Mouse (Mus musculus): ENCODE measurements around the gene Zc3h8. TPM values are rescaled to one million over a fixed set of nuclear protein-coding genes. Genes with fewer than 3 reads are reported as not detected.

Zc3h8 gene
- polyA plus RNA-seq (2015; fragmentation: Nextera tagmentation; extraction: Ambion mirVana), result 4.2 and 4.5 TPM in 2 replicates

DNA sequence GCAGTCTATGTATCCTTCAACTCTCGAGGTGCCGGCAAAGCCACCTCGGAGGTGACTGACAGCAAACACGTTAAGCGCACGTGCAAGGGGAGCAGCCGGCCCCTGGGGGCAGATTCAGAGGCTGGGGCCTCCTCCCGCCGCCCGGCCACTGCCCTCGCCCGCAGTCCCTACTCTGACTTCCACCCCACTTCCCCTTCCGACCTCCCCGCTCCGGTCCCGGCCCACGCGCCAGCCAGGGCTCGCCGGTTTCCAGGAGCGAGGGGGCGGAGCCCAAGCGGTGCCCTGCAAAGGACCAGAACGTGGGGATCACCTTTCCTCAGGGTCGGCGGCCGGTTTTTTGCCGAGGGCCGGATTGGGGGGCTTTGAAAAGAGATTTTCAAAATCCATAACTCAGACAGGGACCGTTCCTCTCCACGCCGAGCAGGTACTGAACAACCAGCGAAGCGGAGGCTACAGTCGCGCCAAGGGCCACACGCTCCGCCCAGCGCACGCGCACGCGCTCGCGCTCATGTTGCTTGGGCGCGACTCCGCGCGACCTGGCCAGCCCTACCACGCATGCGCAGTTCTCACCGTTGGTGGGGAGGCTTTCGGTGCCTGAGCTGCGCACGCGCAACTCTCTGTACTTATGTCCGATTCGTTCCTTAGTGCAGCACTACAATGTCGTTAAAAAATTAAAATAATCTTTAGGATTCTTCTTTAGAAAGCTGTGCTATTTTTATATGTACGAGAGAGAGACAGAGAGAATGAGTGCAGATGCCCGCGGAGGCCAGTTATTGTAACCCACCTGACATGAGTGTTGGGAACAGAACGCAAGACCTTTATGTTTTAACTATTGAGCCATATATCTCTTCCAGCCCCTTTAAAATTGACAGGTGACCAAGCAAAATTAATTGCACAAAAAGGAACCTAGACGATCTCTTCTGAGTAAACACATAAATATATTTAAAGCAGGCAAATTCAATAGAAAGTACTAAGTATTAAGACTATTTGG, at the start of gene Zc3h8:
TSS of gene Zc3h8 (minus strand) at position 540 of the 991 bp plus-strand sequence.
- Histone ChIP-seq H3K9me3 (replicated peaks) (no peaks in the 10 kb centered on the region), H3K36me3 (peaks cover 11% of the 10 kb centered on the region), H3K27me3 (no peaks in the 10 kb centered on the region), H3K4me3 (replicated peaks) (peak within 1 kb of the TSS; percentile 80), H3K4me2 (peak within 1 kb of the TSS; percentile 95), H3K4me1 (replicated peaks) (peaks cover 16% of the 10 kb centered on the region), H3K9ac (peak within 1 kb of the TSS; percentile 83), H3K27ac (peak within 1 kb of the TSS; percentile 80)
- ATAC-seq (ENCODE audit: low read depth), result peak; percentile 95
- 1% methylated on average over 65 of the region's 65 CpGs for WGBS (ENCODE audit: insufficient replicate concordance)
- peak; percentile 95 for DNase-seq

DNA sequence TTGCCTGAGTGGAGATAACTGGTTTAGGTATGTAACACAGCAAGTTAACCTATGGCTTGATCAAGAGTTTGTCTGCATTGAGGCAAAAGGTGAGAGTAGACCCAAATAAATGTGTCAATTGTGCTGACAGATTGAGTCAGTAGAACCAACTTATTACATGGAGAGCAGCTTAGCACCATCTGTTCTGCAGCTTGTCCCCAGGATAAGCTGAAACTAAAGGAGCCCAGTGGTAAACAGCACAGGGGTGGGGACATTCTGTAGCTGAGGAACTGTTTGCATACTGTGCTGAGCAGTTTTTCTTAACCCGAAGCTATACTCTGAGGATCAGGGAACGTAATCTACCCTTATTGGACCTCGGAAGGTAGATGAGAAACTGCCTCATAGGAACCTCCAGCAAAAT, 40.9 kb upstream of the Zc3h8 start:
- Histone ChIP-seq H3K27me3 (no peaks in the 10 kb centered on the region), H3K4me1 (replicated peaks) (no peaks in the 10 kb centered on the region), H3K27ac (no peak overlapping the region), H3K4me3 (replicated peaks) (no peak overlapping the region), H3K9ac (no peak overlapping the region), H3K36me3 (no peaks in the 10 kb centered on the region), H3K9me3 (replicated peaks) (no peaks in the 10 kb centered on the region), H3K4me2 (no peak overlapping the region)
- ATAC-seq (ENCODE audit: low read depth) (no peak), DNase-seq (no peak)
- WGBS (ENCODE audit: insufficient replicate concordance), result 67% methylated on average over 3 of the region's 3 CpGs

DNA sequence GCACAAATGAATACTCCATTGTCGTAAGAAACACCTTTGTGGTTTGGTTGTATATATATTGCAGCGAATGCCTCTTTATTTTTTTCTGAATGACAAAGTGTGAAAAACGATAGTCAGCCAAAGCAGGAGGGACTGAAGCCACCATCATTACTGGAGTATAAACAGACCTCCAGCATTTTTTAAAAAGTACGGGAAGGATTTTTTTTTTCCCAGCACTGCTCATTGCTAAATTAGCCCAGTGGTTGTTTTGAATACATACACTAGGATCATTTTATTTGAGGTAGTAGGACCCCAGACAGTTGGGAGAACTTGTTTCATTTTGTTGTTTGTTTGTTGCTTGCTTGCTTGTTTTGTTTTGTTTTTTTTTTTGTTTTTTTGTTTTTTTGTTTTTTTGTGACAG, 31.7 kb upstream of the Zc3h8 start:
- DNase-seq, result no peak
- Histone ChIP-seq H3K4me1 (replicated peaks) (no peaks in the 10 kb centered on the region), H3K9ac (no peak overlapping the region), H3K27me3 (no peaks in the 10 kb centered on the region), H3K9me3 (replicated peaks) (no peaks in the 10 kb centered on the region), H3K4me2 (no peak overlapping the region), H3K4me3 (replicated peaks) (no peak overlapping the region), H3K36me3 (no peaks in the 10 kb centered on the region), H3K27ac (no peak overlapping the region)
- no peak for ATAC-seq (ENCODE audit: low read depth)
- WGBS (ENCODE audit: insufficient replicate concordance), result 69% methylated on average over 4 of the region's 4 CpGs

DNA sequence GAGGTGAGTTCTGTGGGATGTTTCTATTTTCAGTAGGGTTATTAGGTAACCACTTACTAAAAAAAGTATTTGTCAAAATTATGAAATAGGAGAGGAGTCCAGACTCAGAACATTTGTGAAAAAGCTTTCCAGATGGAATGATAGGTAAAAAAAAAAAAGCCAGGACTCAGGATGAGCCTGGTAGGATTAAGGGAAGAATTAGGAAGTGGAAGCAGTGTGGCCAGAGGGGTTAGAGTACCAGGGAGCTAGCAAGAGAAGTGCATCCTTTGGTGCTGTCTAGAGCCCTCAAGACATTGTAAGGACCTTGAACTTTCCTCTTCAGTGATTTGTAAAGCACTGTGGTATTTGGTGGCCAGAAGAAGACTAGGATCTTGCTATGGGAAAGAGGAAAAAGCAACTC, 28.4 kb upstream of the Zc3h8 start:
- no peaks in the 10 kb centered on the region for H3K9me3 ChIP-seq (replicated peaks)
- H3K4me3 ChIP-seq (replicated peaks), result no peak overlapping the region
- H3K27me3 ChIP-seq, result no peaks in the 10 kb centered on the region
- ATAC-seq (ENCODE audit: low read depth), result no peak
- H3K27ac ChIP-seq, result no peak overlapping the region
- H3K36me3 ChIP-seq, result no peaks in the 10 kb centered on the region
- H3K4me1 ChIP-seq (replicated peaks), result peaks cover 8% of the 10 kb centered on the region
- no peak overlapping the region for H3K4me2 ChIP-seq
- no peak overlapping the region for H3K9ac ChIP-seq
- DNase-seq, result no peak

DNA sequence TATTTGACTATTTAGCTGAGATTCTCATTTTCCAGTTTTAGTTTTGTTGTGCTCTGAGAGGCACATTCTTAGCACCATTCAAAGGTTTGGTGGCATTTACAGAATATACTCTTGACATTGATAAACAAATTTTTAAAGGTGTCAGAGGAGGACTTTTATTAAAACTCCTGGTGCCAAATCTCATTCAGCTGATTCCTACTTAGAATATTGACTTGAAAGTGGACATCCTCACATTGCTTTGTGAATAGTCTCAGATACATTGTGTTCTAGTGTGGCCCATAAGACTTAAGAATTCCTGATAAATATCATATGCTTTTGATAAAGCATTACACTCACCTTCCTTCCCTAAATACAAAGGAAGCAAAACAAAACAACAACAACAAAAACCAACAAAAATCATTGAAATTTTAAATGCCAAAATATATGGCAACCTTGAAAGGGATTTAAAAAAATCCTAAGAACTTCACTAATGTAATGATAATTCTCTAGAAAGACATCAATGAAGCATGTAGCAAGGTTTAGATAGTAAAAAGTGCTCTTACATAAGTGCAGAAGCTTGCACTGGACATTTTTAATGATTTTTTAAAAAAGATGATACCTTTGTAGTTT, 24.7 kb upstream of the Zc3h8 start:
- no peak for ATAC-seq (ENCODE audit: low read depth)
- Histone ChIP-seq H3K9ac (peak overlapping the region; percentile 99), H3K9me3 (replicated peaks) (no peaks in the 10 kb centered on the region), H3K27ac (peak overlapping the region; percentile 99), H3K36me3 (no peaks in the 10 kb centered on the region), H3K4me3 (replicated peaks) (peak overlapping the region; percentile 94), H3K4me2 (peak overlapping the region; percentile 80), H3K27me3 (no peaks in the 10 kb centered on the region), H3K4me1 (replicated peaks) (peaks cover 14% of the 10 kb centered on the region)
- DNase-seq, result no peak

DNA sequence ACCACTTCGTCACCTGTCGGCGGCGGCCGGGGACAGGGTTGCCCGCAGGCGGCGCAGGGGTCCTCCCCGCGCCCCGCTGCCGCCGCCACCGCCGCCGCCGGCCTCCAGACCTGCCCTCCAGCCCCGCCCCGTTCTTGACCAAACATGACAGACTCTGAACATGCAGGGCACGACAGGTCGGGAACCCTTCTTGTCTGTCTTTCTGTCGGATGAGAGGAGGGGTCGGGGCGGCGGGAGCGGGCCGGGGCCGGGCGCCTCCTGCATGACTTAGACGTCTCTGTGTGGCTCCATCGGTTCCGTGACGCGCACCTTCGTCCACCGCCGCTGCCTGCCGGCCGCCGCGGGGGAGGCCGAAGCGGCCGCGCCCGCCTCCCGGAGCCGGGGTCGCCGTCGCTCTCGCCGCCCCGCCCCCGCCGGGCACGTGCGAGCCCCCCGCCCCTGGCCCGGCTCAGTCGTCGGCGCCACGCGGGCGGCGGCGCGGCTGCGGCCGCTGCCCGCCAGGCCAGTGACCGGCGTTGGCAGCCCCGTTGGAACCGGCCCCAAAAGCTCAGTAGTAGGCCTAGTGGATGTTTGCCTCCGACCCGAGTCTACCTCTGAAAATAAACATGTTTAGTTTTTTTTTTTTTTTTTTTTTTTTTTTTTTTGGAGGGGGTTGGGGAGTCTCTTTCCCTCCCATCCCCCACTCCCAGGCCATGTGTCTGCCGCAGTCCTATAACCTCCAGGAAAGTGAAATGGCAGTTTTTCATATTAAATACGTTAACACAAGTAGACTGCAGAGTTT, 24.0 kb upstream of the Zc3h8 start, which contains the start of gene Gm10762:
TSS of gene Gm10762 (minus strand) at position 65 of the 781 bp plus-strand sequence.
- Histone ChIP-seq H3K4me3 (replicated peaks) (peak within 1 kb of the TSS; percentile 94), H3K36me3 (no peaks in the 10 kb centered on the region), H3K9me3 (replicated peaks) (no peaks in the 10 kb centered on the region), H3K27ac (peak within 1 kb of the TSS; percentile 99), H3K4me1 (replicated peaks) (peaks cover 14% of the 10 kb centered on the region), H3K4me2 (peak within 1 kb of the TSS; percentile 80), H3K27me3 (no peaks in the 10 kb centered on the region), H3K9ac (peak within 1 kb of the TSS; percentile 99)
- under 1% methylated on average over 60 of the region's 80 CpGs for WGBS (ENCODE audit: insufficient replicate concordance)
- peak; percentile 78 for ATAC-seq (ENCODE audit: low read depth)
- DNase-seq, result peak; percentile 74

DNA sequence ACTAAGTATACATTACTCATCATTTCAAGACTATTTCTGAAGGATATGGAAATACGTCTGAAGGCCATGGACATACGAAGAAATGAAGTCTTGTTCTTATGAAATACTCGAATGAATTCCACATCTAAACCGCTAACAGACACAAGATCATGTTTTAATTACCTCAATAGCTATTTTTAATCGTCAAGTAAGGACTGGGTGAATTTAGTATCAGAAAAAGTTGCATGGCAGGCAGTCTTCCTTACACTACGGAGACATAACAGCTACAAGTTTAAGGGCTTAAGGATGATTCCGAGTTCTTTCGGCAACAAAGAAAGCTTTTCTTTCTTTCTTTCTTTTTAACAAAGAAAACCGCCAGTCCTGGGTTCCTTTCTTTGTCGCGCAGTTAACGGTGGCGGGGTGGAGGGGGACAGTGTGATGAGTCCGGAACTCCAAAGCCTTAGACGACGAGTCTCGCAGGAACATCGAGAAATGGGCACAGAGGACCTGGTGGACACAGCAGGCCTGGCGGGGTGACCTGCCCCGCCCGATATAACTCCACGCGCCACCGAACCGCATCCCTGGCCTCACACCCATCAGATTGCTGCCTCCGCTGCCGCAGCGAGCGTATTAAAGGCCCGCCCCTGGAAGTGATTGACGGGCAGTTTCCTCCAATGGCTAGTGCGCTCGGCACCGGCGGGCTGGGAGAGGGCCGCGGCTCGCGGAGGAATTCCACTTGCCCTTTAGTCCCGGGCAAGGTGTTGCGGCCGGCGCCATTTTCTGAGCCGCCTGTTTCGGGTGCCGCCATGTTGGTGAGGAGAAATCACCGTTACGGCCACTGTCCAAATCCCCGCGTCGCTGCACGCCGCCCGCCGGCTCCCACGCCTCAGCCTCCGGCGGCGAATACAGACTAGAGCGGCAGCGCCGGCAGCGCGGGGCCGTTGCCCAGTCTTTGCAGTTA, 23.0 kb upstream of the Zc3h8 start, which contains the start of gene Zc3h6:
TSS of gene Zc3h6 (plus strand) at position 762 of the 940 bp plus-strand sequence.
- peak within 1 kb of the TSS; percentile 99 for H3K9ac ChIP-seq
- WGBS (ENCODE audit: insufficient replicate concordance), result 1% methylated on average over 65 of the region's 65 CpGs

DNA sequence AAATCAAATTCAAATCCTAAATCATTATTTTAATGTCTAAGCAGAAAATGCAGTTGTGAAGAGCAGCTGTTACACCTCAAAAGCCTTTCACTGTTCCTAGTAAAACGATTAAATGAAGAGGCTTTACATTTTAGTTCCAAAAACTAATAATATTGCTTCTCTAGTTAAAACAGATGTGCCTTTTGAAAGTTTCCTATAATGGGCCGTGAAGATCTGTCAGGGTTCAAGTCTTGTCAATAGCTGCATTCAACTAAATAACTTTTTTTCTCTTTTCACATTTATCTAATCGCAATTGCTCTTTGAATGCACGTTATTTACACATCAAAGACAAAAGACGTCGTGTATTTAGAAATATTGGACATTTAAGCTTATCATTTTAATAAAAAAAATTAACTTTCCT, 22.4 kb upstream of the Zc3h8 start:
- 24% methylated on average over 6 of the region's 6 CpGs for WGBS (ENCODE audit: insufficient replicate concordance)
- 0 out of 2 replicates have a peak overlapping the region, but pooled peaks have one; percentile 94 for H3K4me3 ChIP-seq (replicated peaks)
- DNase-seq (no peak), ATAC-seq (ENCODE audit: low read depth) (no peak)
- no peak overlapping the region for H3K4me2 ChIP-seq
- H3K9ac ChIP-seq, result peak overlapping the region; percentile 51; the same call in 1 of the 2 replicates
- no peaks in the 10 kb centered on the region for H3K9me3 ChIP-seq (replicated peaks)
- H3K27ac ChIP-seq, result no peak overlapping the region
- peaks cover 14% of the 10 kb centered on the region for H3K4me1 ChIP-seq (replicated peaks)
- H3K36me3 ChIP-seq, result no peaks in the 10 kb centered on the region
- H3K27me3 ChIP-seq, result no peaks in the 10 kb centered on the region

More for the DNA sequence above, 23.0 kb upstream of the Zc3h8 start, which contains the start of gene Zc3h6:
- ATAC-seq (ENCODE audit: low read depth) (peak; percentile 95), DNase-seq (peak; percentile 98)
- Histone ChIP-seq H3K27me3 (no peaks in the 10 kb centered on the region), H3K4me2 (peak within 1 kb of the TSS; percentile 80), H3K9me3 (replicated peaks) (no peaks in the 10 kb centered on the region), H3K4me1 (replicated peaks) (peaks cover 14% of the 10 kb centered on the region), H3K4me3 (replicated peaks) (peak within 1 kb of the TSS; percentile 94), H3K36me3 (no peaks in the 10 kb centered on the region), H3K27ac (peak within 1 kb of the TSS; percentile 99)

DNA sequence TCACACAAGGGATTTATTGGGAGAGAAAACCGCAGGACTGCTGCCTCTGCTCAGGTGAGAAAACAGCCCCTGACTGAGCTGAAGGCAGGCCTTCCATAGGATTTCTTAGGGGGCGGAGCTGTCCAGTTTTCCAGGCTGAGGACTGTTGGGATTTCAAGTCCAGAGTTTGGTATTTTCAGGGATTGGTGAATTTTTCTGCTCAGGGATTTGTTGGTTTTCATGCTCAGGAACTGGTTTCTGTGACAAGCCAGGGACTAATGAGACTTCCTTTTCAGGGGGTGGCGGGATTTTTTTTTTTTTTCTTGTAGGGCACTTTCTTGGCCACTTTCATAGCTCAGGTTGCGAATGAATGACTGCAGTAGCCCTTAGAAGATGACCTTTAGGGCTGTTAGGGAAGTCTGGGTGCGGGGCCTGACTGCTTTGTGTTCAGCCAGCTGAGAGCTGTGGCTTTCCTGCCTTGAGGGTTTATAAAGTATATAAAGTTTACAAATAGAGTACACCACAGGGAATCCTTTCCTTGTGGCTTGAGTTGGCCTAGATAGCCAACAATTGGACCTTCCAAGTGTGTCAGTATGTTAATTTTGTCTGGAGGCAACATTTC, 21.7 kb upstream of the Zc3h8 start:
- no peak overlapping the region for H3K27ac ChIP-seq
- ATAC-seq (ENCODE audit: low read depth) (no peak), DNase-seq (no peak)
- H3K4me2 ChIP-seq, result peak overlapping the region; percentile 29; the same call in 1 of the 2 replicates
- WGBS (ENCODE audit: insufficient replicate concordance), result 72% methylated on average over 5 of the region's 5 CpGs
- no peaks in the 10 kb centered on the region for H3K27me3 ChIP-seq
- H3K9me3 ChIP-seq (replicated peaks), result no peaks in the 10 kb centered on the region
- peaks cover 14% of the 10 kb centered on the region for H3K4me1 ChIP-seq (replicated peaks)
- H3K9ac ChIP-seq, result peak overlapping the region; percentile 18; the same call in 1 of the 2 replicates
- H3K36me3 ChIP-seq, result no peaks in the 10 kb centered on the region
- H3K4me3 ChIP-seq (replicated peaks), result no peak overlapping the region

DNA sequence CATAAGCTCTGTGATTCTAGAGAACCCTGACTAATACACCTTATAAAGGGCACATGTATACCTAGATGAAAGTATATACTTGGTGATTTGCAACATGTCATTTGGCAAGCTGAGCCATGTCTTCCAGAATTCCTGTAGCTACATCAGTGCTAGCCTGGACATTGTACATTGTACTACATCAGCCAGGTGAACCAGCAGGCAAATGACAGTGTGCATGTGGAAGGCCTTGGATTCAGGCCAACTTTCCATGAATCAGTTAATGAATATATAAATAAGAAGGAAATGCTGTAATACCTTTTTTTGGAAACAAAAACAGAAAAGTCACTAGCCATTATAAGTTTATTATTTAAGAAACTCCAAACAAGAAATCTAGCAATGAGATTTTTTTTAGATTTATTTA, 10.3 kb upstream of the Zc3h8 start:
- Histone ChIP-seq H3K9me3 (replicated peaks) (no peaks in the 10 kb centered on the region), H3K4me2 (no peak overlapping the region), H3K4me3 (replicated peaks) (no peak overlapping the region), H3K9ac (no peak overlapping the region), H3K27me3 (peaks cover 6% of the 10 kb centered on the region; the same call in 1 of the 2 replicates), H3K4me1 (replicated peaks) (no peaks in the 10 kb centered on the region; the same call in 1 of the 2 replicates), H3K36me3 (no peaks in the 10 kb centered on the region), H3K27ac (no peak overlapping the region)
- no peak for DNase-seq
- no peak for ATAC-seq (ENCODE audit: low read depth)
